Mouse (Mus musculus) left cerebral cortex, postnatal 14 days (tissue): Measurements from ENCODE around the gene 4931406P16Rik. TPM values are rescaled to one million over a fixed set of nuclear protein-coding genes. Genes with fewer than 3 reads are reported as not detected.

Source experiments
- total RNA-seq, 2 experiments: library from RNA; stranded (reverse); gene quantifications; 2 replicates each; pipeline ENCODE4 v1.2.3; 2021

Gene 4931406P16Rik
- total RNA-seq, 2 experiments from 2014 or later: 40.2 to 49.3 TPM

Other genes with a start within 250 kb of the 4931406P16Rik start
- gene Scgb1b30, start 218.1 kb downstream of the 4931406P16Rik start, total RNA-seq: not detected
- gene Wtip, start 180.3 kb downstream of the 4931406P16Rik start, total RNA-seq: 10 to 100 TPM; 10.2 to 12.1 TPM
- 10 to 100 TPM; 81.0 to 81.1 TPM for gene Uba2, start 144.0 kb downstream of the 4931406P16Rik start, total RNA-seq
- 10 to 100 TPM; 22.8 to 25.4 TPM for gene Pdcd2l, start 116.9 kb downstream of the 4931406P16Rik start, total RNA-seq
- gene Gpi1, start 83.2 kb downstream of the 4931406P16Rik start, total RNA-seq: 100 to 1,000 TPM; 676 to 689 TPM
- not detected for gene Gm6096, start 62.5 kb downstream of the 4931406P16Rik start, total RNA-seq
- gene Lsm14a, start 79.8 kb upstream of the 4931406P16Rik start, total RNA-seq: 10 to 100 TPM; 70.2 to 72.7 TPM